Mouse (Mus musculus): Measurements from ENCODE around the gene Pcnx2.

DNA sequence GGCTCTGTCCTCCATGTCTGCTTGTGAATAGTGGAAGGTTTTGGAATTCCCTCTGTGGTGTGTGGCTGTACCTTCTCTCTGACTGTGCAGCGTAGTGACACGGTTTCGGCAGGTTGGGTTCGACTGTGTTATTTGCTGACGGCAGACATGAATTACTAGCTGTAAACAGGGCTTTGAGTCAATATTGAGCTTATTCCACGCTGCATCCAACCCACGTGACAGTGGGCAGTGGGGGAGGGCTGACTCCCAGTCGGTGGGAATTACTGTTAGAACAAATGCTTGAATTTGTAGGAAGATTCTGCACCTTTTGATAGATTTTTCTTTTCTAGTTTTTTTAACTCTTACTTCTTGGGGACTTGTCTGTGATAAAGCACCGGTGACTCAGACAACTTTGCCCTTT lies 16.3 kb upstream of the Pcnx2 start:
- TF ChIP-seq ZC3H11A (IDR thresholded peaks at IDR 0.05; ENCODE audit: low read depth, low read length), result no peak
- no peak for TF ChIP-seq UBTF (IDR thresholded peaks at IDR 0.05; ENCODE audit: low read depth, low read length)
- no peak for TF ChIP-seq ZKSCAN1 (IDR thresholded peaks at IDR 0.05; ENCODE audit: borderline replicate concordance, low read depth, low read length)
- no peak for TF ChIP-seq MEF2A (IDR thresholded peaks at IDR 0.05; ENCODE audit: borderline replicate concordance, low read depth, low read length)
- TF ChIP-seq POLR2A (IDR thresholded peaks at IDR 0.05; ENCODE audit: low read depth, low read length), result no peak
- no peak for TF ChIP-seq CTCF (conservative IDR thresholded peaks at IDR 0.05 in 1 of 2, IDR thresholded peaks at IDR 0.05 in 1 of 2; ENCODE audit: low read depth in 2 of 2, low read length in 2 of 2)
- no peak for TF ChIP-seq EP300 (IDR thresholded peaks at IDR 0.05; ENCODE audit: low read length)
- TF ChIP-seq ZMIZ1 (IDR thresholded peaks at IDR 0.05; ENCODE audit: low read depth, low read length), result no peak
- TF ChIP-seq MYC (IDR thresholded peaks at IDR 0.05; ENCODE audit: low read depth, low read length), result no peak
- no peak for TF ChIP-seq NELFE (IDR thresholded peaks at IDR 0.05; ENCODE audit: low read depth, low read length)
- no peak for TF ChIP-seq TBP (conservative IDR thresholded peaks at IDR 0.05; ENCODE audit: low read depth, low read length)
